Mouse (Mus musculus) intestine, embryonic 15.5 days (tissue): ENCODE measurements around the gene Ablim1. TPM values are rescaled to one million over a fixed set of nuclear protein-coding genes. Genes with fewer than 3 reads are reported as not detected.

Experiments
- ATAC-seq: fragments of 200-750 bp; cut with Nextera tagmentation; 2 replicates; pipeline ENCODE4 v1.8.0; 2017; ENCODE audit warnings: moderate TSS enrichment, moderate library complexity
- H3K27ac ChIP-seq: fragments of 300-500 bp; sonication (generic); 2 replicates; pipeline ENCODE4 v1.5.1; 2015; ENCODE audit warnings: mild to moderate bottlenecking, inconsistent platforms
- H3K27me3 ChIP-seq: fragments of 300-500 bp; sonication (generic); replicated peaks from 2 replicates; pipeline ENCODE4 v1.6.1; 2015; ENCODE audit warnings: inconsistent platforms
- H3K36me3 ChIP-seq: fragments of 300-500 bp; sonication (generic); 2 replicates; pipeline ENCODE4 v1.6.1; 2015; ENCODE audit warnings: inconsistent platforms
- H3K4me1 ChIP-seq: fragments of 300-500 bp; sonication (generic); replicated peaks from 2 replicates; pipeline ENCODE4 v1.6.1; 2015; ENCODE audit warnings: inconsistent platforms
- H3K4me2 ChIP-seq: fragments of 300-500 bp; sonication (generic); replicated peaks from 2 replicates; pipeline ENCODE4 v1.6.1; 2015; ENCODE audit warnings: mild to moderate bottlenecking, inconsistent platforms
- H3K4me3 ChIP-seq: fragments of 300-500 bp; sonication (generic); replicated peaks from 2 replicates; pipeline ENCODE4 v1.5.1; 2015; ENCODE audit warnings: inconsistent platforms
- H3K9ac ChIP-seq: fragments of 300-500 bp; sonication (generic); 2 replicates; pipeline ENCODE4 v1.6.1; 2015; ENCODE audit warnings: inconsistent platforms
- H3K9me3 ChIP-seq: fragments of 300-500 bp; sonication (generic); 2 replicates; pipeline ENCODE4 v1.6.1; 2016; ENCODE audit warnings: inconsistent platforms
- WGBS: fragments of 180-500 bp; shearing (Covaris S2); methylation state at CpG from one replicate; pipeline ENCODE4 v1.1.7; 2015; 5-methylcytosine and 5-hydroxymethylcytosine counted together
- polyA plus RNA-seq: library from polyadenylated mRNA; unstranded; fragments of >200 nt; fragmentation: Nextera tagmentation; extraction: Ambion mirVana; gene quantifications from 2 replicates; pipeline ENCODE4 v1.2.1, GENCODE M21; 2015

The Ablim1 gene
- polyA plus RNA-seq, 1 experiment from 2014 or later: 31.2 TPM

GRCm38 (mm10) chr19:57199361-57199760, 115.4 kb downstream of the Ablim1 start:
- 34% methylated on average over 6 of the region's 6 CpGs for WGBS
- H3K4me2 ChIP-seq: no peak overlapping the region
- peaks cover 35% of the 10 kb centered on the region for H3K4me1 ChIP-seq
- no peaks in the 10 kb centered on the region for H3K36me3 ChIP-seq
- H3K27me3 ChIP-seq: no peaks in the 10 kb centered on the region
- ATAC-seq: no peak
- no peak overlapping the region for H3K27ac ChIP-seq
- H3K4me3 ChIP-seq: no peak overlapping the region
- no peaks in the 10 kb centered on the region for H3K9me3 ChIP-seq
- H3K9ac ChIP-seq: no peak overlapping the region

DNA sequence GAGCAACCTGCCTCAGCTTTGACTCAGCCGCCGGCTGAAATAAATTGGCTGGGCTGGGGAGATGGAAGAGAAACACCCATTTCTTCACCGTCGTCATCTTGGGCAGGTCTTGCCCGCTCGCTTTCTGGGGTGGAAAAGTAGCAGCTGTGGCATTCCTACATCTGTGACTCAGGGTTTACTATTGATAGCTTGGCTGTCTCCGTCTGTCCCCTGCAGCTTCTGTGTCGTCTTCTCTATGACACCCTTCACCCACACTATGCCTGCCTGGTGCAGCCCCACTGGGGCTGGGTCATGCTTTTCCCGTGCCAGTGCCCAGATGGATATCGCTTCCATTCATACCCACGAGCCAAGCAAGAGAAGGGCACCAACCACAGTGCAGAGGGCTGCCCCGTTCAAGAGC, 116.2 kb downstream of the Ablim1 start:
- no peak overlapping the region for H3K27ac ChIP-seq
- no peaks in the 10 kb centered on the region for H3K36me3 ChIP-seq
- H3K27me3 ChIP-seq: no peaks in the 10 kb centered on the region
- no peak overlapping the region for H3K9ac ChIP-seq
- no peaks in the 10 kb centered on the region for H3K9me3 ChIP-seq
- H3K4me3 ChIP-seq: no peak overlapping the region
- H3K4me2 ChIP-seq: no peak overlapping the region
- WGBS: 67% methylated on average over 12 of the region's 12 CpGs
- no peak for ATAC-seq
- peaks cover 32% of the 10 kb centered on the region for H3K4me1 ChIP-seq

GRCm38 (mm10) chr19:57198029-57198428, 116.7 kb downstream of the Ablim1 start:
- peak overlapping the region; percentile 90 for H3K4me2 ChIP-seq
- peaks cover 32% of the 10 kb centered on the region for H3K4me1 ChIP-seq
- 0 out of 2 replicates have a peak overlapping the region, but pooled peaks have one; percentile 18 for H3K9ac ChIP-seq
- no peaks in the 10 kb centered on the region for H3K36me3 ChIP-seq
- no peak overlapping the region for H3K4me3 ChIP-seq
- H3K9me3 ChIP-seq: no peaks in the 10 kb centered on the region
- H3K27ac ChIP-seq: 0 out of 2 replicates have a peak overlapping the region, but pooled peaks have one; percentile 66
- peak; percentile 42; the same call in 1 of the 2 replicates for ATAC-seq
- 40% methylated on average over 5 of the region's 5 CpGs for WGBS
- H3K27me3 ChIP-seq: no peaks in the 10 kb centered on the region

- ATAC-seq: peak; percentile 84
- WGBS: 2% methylated on average over 37 of the region's 37 CpGs
- H3K4me3 ChIP-seq: peak overlapping the region; percentile 43
- H3K27ac ChIP-seq: peak overlapping the region; percentile 66
- H3K9me3 ChIP-seq: no peaks in the 10 kb centered on the region
- peak overlapping the region; percentile 90 for H3K4me2 ChIP-seq
- H3K36me3 ChIP-seq: no peaks in the 10 kb centered on the region
- no peaks in the 10 kb centered on the region for H3K27me3 ChIP-seq
- H3K9ac ChIP-seq: peak overlapping the region; percentile 35
- peaks cover 32% of the 10 kb centered on the region for H3K4me1 ChIP-seq
Measured at GRCm38 (mm10) chr19:57197043-57197817, 117.5 kb downstream of the Ablim1 start.

DNA sequence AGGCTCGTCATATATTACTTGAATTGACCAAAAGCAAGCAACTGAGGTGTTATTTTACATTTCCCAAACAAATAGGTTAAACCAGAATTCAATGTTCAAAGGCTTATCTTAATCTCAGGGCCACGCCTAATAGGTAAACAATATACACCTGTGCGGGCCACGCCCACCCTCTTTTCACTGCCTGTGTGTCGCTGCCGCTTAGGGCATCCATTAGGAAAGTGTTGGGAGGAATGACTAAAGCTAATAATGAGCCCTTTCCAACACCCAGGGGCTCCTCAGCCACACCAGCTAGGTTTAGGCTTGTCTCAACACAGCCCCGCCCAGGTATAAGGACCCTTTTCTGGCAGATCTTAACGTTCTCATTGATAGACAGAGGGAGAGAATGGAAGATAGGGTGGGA, 118.1 kb downstream of the Ablim1 start:
- peak; percentile 17; the same call in 1 of the 2 replicates for ATAC-seq
- Histone ChIP-seq H3K4me1 (peaks cover 32% of the 10 kb centered on the region), H3K9ac (no peak overlapping the region), H3K4me3 (peak overlapping the region; percentile 43), H3K4me2 (peak overlapping the region; percentile 90), H3K36me3 (no peaks in the 10 kb centered on the region), H3K27me3 (no peaks in the 10 kb centered on the region), H3K27ac (no peak overlapping the region), H3K9me3 (no peaks in the 10 kb centered on the region)
- 32% methylated on average over 8 of the region's 8 CpGs for WGBS

DNA sequence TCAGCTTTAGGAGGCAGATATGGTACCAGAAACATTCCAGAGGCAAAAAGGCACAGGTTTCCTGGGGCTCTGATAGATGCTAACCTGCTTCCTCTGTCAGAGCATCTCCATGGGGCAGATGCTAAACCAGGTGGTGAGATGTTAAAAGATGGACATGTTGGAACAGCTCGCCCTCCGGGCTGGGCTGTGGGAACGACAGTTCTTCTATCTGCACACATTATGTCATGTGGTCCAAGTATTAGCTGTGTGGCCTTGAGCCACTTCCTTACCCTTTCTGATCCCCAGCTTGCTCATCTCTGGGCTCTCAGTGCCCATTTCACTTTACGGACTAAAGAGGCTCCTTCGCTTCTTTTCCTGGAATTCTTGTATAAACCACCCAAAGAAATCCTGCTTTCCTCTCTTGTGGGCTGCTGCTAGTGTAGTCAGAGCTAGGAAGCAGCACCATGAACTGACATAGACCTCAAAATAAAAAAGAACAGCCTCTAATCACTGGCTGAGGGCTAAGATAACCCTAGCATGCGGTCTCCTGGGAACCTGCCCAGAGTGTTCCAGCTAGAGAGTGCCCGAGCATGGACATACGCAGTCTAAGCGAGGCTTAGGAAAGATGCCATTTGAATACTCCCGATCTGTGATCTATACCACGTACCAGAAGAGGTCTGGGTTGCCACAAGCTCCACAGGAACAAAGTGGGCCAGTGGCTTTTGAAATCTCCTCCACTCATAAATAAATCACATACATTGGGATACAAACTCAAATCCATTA, 119.4 kb downstream of the Ablim1 start:
- no peak overlapping the region for H3K27ac ChIP-seq
- H3K9ac ChIP-seq: no peak overlapping the region
- WGBS: 90% methylated on average over 11 of the region's 11 CpGs
- H3K4me3 ChIP-seq: no peak overlapping the region
- ATAC-seq: no peak
- no peaks in the 10 kb centered on the region for H3K36me3 ChIP-seq
- H3K4me2 ChIP-seq: no peak overlapping the region
- peaks cover 28% of the 10 kb centered on the region for H3K4me1 ChIP-seq
- no peaks in the 10 kb centered on the region for H3K27me3 ChIP-seq
- no peaks in the 10 kb centered on the region for H3K9me3 ChIP-seq

DNA sequence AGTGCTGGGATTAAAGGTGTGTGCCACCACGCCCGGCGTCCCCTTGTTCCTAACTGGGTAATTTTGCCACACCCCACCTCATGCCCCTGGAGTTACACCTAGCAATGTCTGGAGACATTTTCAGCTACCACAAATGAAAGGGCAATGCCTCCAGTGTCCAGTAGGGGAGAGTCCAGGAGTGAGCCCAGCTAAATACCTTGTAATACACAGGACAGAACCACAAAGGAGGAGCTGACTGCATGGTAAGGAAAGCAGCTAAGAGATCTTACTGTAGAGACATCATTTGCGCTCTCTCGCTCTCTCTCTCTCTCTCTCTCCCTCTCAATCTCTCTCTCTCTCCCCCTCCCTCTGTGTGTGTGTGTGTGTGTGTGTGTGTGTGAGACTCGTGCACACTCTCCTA, 120.8 kb downstream of the Ablim1 start:
- Histone ChIP-seq H3K4me1 (peaks cover 24% of the 10 kb centered on the region), H3K27me3 (no peaks in the 10 kb centered on the region), H3K9me3 (no peaks in the 10 kb centered on the region), H3K27ac (no peak overlapping the region), H3K4me3 (no peak overlapping the region), H3K4me2 (no peak overlapping the region), H3K9ac (no peak overlapping the region), H3K36me3 (no peaks in the 10 kb centered on the region)
- ATAC-seq: no peak
- WGBS: 78% methylated on average over 6 of the region's 6 CpGs

DNA sequence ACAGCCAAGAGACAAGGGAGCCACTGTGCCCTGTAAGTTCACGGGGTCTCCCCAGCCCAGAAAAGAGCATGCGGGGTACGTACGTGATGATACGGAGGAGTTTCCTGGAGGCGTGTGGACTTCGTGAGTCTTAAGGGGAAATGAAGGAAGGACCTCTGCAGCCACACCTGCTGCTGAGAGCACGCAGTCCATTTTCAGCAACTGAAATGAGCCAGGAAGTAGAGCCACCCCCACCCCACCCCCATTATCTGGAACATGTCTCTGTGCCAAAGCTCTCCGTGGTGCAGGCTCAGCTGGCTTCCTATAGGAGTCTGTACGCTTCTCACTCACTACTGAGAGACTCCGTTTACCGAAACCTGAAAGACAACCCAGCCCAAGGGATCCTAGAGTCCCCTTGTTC, 121.3 kb downstream of the Ablim1 start:
- WGBS: 85% methylated on average over 12 of the region's 12 CpGs
- no peak overlapping the region for H3K4me3 ChIP-seq
- peaks cover 18% of the 10 kb centered on the region for H3K4me1 ChIP-seq
- no peak overlapping the region for H3K27ac ChIP-seq
- no peak overlapping the region for H3K9ac ChIP-seq
- H3K4me2 ChIP-seq: no peak overlapping the region
- no peaks in the 10 kb centered on the region for H3K9me3 ChIP-seq
- no peaks in the 10 kb centered on the region for H3K27me3 ChIP-seq
- ATAC-seq: no peak
- H3K36me3 ChIP-seq: no peaks in the 10 kb centered on the region

GRCm38 (mm10) chr19:57191109-57191508, 123.6 kb downstream of the Ablim1 start:
- 80% methylated on average over 1 of the region's 1 CpGs for WGBS

GRCm38 (mm10) chr19:57189427-57189826, 125.3 kb downstream of the Ablim1 start:
- no peak overlapping the region for H3K27ac ChIP-seq

More at GRCm38 (mm10) chr19:57191109-57191508, 123.6 kb downstream of the Ablim1 start:
- no peak overlapping the region for H3K4me3 ChIP-seq
- no peaks in the 10 kb centered on the region for H3K36me3 ChIP-seq
- ATAC-seq: no peak
- no peaks in the 10 kb centered on the region for H3K4me1 ChIP-seq
- H3K27me3 ChIP-seq: no peaks in the 10 kb centered on the region
- H3K9me3 ChIP-seq: no peaks in the 10 kb centered on the region
- no peak overlapping the region for H3K9ac ChIP-seq
- H3K4me2 ChIP-seq: no peak overlapping the region
- H3K27ac ChIP-seq: no peak overlapping the region

GRCm38 (mm10) chr19:57188553-57188952, 126.2 kb downstream of the Ablim1 start:
- no peak for ATAC-seq
- no peak overlapping the region for H3K9ac ChIP-seq
- 79% methylated on average over 4 of the region's 4 CpGs for WGBS
- no peaks in the 10 kb centered on the region for H3K36me3 ChIP-seq
- H3K4me2 ChIP-seq: no peak overlapping the region
- H3K4me3 ChIP-seq: no peak overlapping the region
- no peak overlapping the region for H3K27ac ChIP-seq
- H3K9me3 ChIP-seq: no peaks in the 10 kb centered on the region
- no peaks in the 10 kb centered on the region for H3K27me3 ChIP-seq
- H3K4me1 ChIP-seq: no peaks in the 10 kb centered on the region

More at GRCm38 (mm10) chr19:57189427-57189826, 125.3 kb downstream of the Ablim1 start:
- 70% methylated on average over 5 of the region's 5 CpGs for WGBS
- Histone ChIP-seq H3K27me3 (no peaks in the 10 kb centered on the region), H3K9me3 (no peaks in the 10 kb centered on the region), H3K4me2 (no peak overlapping the region), H3K36me3 (no peaks in the 10 kb centered on the region), H3K4me3 (no peak overlapping the region), H3K9ac (no peak overlapping the region), H3K4me1 (no peaks in the 10 kb centered on the region)
- ATAC-seq: no peak

DNA sequence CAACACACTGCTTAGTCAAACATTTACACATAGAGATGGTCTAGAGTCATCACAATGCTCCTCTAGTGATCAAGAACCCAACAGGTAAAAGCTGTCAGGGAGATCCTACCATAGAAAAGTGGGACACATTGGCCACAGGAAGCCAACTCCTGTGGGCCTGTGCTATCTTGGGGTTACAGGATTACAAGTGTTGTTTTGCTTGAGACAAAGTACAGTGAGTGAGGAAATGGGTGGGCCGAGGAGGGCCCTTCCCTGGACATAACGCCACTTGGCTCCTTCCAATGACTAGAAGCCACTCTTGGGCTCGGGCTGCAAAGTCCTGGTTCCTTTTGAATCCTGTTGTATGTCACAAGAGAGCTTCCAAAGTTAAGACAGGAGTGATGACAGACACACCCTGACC, 129.7 kb downstream of the Ablim1 start:
- WGBS: 76% methylated on average over 3 of the region's 3 CpGs
- ATAC-seq: no peak
- no peak overlapping the region for H3K4me3 ChIP-seq
- no peaks in the 10 kb centered on the region for H3K9me3 ChIP-seq
- no peak overlapping the region for H3K27ac ChIP-seq
- no peak overlapping the region for H3K9ac ChIP-seq
- no peaks in the 10 kb centered on the region for H3K27me3 ChIP-seq
- no peak overlapping the region for H3K4me2 ChIP-seq
- no peaks in the 10 kb centered on the region for H3K36me3 ChIP-seq
- H3K4me1 ChIP-seq: peaks cover 3% of the 10 kb centered on the region; the same call in 1 of the 2 replicates
